Mouse (Mus musculus) bone marrow, adult 2 months (tissue): ENCODE measurements around the gene Bpnt1. TPM values are rescaled to one million over a fixed set of nuclear protein-coding genes. Genes with fewer than 3 reads are reported as not detected.

Source experiments
- H3K27ac ChIP-seq: fragments of 200-500 bp; 2 replicates; pipeline ENCODE4 v1.5.1; 2012; ENCODE audit warnings: low read depth, mild to moderate bottlenecking, control low read depth, inconsistent platforms, low read length; ENCODE audit not compliant: control insufficient read depth, poor library complexity, insufficient read depth
- H3K4me1 ChIP-seq: fragments of 200-500 bp; 2 replicates; pipeline ENCODE4 v1.6.1; 2011; ENCODE audit warnings: low read length; ENCODE audit not compliant: control insufficient read depth, insufficient read depth
- H3K4me3 ChIP-seq: fragments of 200-500 bp; replicated peaks from 2 replicates; pipeline ENCODE3; 2011; ENCODE audit warnings: mild to moderate bottlenecking, low read depth, low read length, control low read depth; ENCODE audit not compliant: control insufficient read depth
- CTCF ChIP-seq: fragments of 200-500 bp; IDR thresholded peaks from 2 replicates; pipeline ENCODE4 v1.5.1; 2011; ENCODE audit warnings: low read length, control low read depth; ENCODE audit not compliant: control insufficient read depth, insufficient read depth
- POLR2A ChIP-seq: fragments of 200-500 bp; IDR thresholded peaks from 2 replicates; pipeline ENCODE4 v1.6.1; 2011; ENCODE audit warnings: low read depth, mild to moderate bottlenecking, control low read depth, low read length, borderline replicate concordance; ENCODE audit not compliant: control insufficient read depth
- WGBS: fragments of 180-500 bp; shearing (Covaris S2); methylation state at CpG from one replicate; pipeline ENCODE4 v1.1.7; 2018; 5-methylcytosine and 5-hydroxymethylcytosine counted together
- polyA plus RNA-seq: library from polyadenylated mRNA; stranded (reverse); fragments of >200 nt; gene quantifications from 2 replicates; pipeline ENCODE4 v1.2.4, GENCODE M21; 2011; ENCODE audit warnings: low replicate concordance; ENCODE audit not compliant: missing spikeins, insufficient read depth, insufficient read length

Bpnt1 gene
- polyA plus RNA-seq, 1 experiment: 11.3 TPM

- Histone ChIP-seq H3K4me1 (no peaks in the 10 kb centered on the region), H3K27ac (no peak overlapping the region), H3K4me3 (no peak overlapping the region)
- TF ChIP-seq CTCF (no peak), POLR2A (no peak)
- WGBS: 66% methylated on average over 6 of the region's 6 CpGs
Measured at GRCm38 (mm10) chr1:185335231-185335765, 3.3 kb downstream of the Bpnt1 start.

DNA sequence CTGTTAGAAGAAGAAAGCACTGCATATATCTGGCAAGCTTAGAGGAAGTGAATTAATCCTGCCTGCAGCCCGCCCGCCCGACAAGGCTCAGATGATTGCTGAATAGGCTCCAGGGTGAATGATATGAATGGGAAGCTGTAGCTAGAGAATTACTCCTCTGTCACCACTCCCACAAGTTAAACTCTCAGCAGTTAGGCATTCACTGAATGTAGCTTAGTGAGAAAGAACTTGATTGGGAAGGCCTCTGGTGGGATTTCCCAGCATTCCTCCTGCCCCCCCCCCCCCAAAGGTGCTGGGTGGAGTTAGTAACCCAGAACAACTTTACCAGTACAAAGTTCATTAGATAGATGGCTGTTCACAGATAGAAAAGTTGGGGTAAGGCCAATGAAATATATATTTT is 4.6 kb downstream of the Bpnt1 start:
- 47% methylated on average over 3 of the region's 3 CpGs for WGBS
- TF ChIP-seq CTCF (no peak), POLR2A (no peak)
- H3K4me3 ChIP-seq: no peak overlapping the region
- no peaks in the 10 kb centered on the region for H3K4me1 ChIP-seq
- no peak overlapping the region for H3K27ac ChIP-seq

DNA sequence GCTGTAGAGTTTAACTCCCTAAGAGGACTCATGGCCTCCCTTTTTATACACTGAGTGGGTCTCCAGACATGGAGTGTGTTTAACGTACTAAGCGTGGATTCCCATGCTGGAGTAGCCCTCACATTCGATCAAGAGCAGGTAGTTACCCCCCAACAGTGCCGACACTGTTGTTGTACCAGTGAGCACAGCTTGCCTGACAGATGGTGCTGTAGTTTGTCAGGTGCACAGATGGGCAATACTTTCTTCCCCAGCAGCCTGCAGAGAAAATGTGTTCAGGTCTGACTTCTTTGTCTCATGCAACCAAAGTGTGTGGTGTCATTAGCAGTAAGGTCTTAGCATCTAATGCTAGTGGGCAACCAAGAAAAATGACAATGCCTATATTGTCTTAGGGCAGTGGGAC is 10.5 kb downstream of the Bpnt1 start:
- TF ChIP-seq POLR2A (no peak), CTCF (no peak)
- 86% methylated on average over 4 of the region's 4 CpGs for WGBS
- H3K4me1 ChIP-seq: no peaks in the 10 kb centered on the region
- no peak overlapping the region for H3K27ac ChIP-seq
- no peak overlapping the region for H3K4me3 ChIP-seq

- TF ChIP-seq POLR2A (no peak), CTCF (peak; percentile 47; the same call in 1 of the 2 replicates)
- WGBS: 89% methylated on average over 8 of the region's 8 CpGs
- H3K4me3 ChIP-seq: no peak overlapping the region
- no peaks in the 10 kb centered on the region for H3K4me1 ChIP-seq
- no peak overlapping the region for H3K27ac ChIP-seq
Measured at GRCm38 (mm10) chr1:185343422-185343821, 11.5 kb downstream of the Bpnt1 start.

GRCm38 (mm10) chr1:185346188-185346587 is 14.2 kb downstream of the Bpnt1 start:
- WGBS: 86% methylated on average over 10 of the region's 10 CpGs
- no peak overlapping the region for H3K27ac ChIP-seq
- H3K4me1 ChIP-seq: no peaks in the 10 kb centered on the region
- H3K4me3 ChIP-seq: no peak overlapping the region
- TF ChIP-seq POLR2A (no peak), CTCF (peak; percentile 34; the same call in 1 of the 2 replicates)

DNA sequence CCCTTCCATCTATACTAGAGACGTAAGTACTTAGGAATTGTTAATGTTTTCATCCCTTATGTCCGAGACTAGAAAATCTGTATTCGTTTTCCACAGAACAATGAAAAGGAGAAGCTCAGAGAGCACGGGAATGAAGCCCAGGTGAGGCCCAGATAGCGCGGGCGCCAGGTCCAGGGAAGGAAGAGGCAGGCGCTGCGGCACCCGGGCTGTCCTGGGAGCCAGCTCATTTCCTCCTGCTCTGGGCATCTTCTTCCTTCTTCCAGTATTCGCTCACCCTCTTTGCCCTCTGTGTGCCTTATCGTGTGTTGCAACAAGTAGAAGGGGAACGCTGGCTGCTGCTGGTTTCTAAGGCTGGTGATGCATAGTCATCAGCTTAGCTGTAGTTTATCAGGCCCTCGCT is 17.8 kb downstream of the Bpnt1 start:
- H3K4me1 ChIP-seq: no peaks in the 10 kb centered on the region
- TF ChIP-seq CTCF (no peak), POLR2A (no peak)
- 72% methylated on average over 14 of the region's 14 CpGs for WGBS
- no peak overlapping the region for H3K27ac ChIP-seq
- no peak overlapping the region for H3K4me3 ChIP-seq

GRCm38 (mm10) chr1:185350611-185351010 is 18.7 kb downstream of the Bpnt1 start:
- Histone ChIP-seq H3K4me3 (no peak overlapping the region), H3K4me1 (no peaks in the 10 kb centered on the region), H3K27ac (no peak overlapping the region)
- WGBS: 83% methylated on average over 4 of the region's 4 CpGs
- TF ChIP-seq POLR2A: no peak
- TF ChIP-seq CTCF: no peak

GRCm38 (mm10) chr1:185352151-185352550 is 20.2 kb downstream of the Bpnt1 start:
- TF ChIP-seq CTCF (no peak), POLR2A (no peak)
- no peak overlapping the region for H3K27ac ChIP-seq

DNA sequence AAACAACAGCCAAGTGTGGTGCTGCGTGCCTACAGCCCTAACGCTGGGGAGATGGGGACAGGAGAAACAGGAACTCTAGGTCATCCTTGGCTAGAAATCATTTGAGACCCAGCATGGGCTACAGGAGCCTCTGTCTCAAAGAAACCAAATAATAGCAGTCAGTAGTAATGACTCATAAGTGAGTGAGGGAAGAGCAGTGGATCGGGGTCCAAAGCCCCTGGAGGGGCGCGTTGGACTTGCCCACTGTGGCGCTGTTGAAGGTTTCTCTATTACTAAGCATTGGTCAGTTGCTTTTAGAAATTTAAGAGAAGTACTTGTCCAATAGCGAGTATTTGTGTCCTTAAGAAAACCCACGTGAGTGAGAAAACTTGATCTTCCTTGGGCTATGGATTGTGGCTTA is 21.4 kb downstream of the Bpnt1 start:
- Histone ChIP-seq H3K4me1 (no peaks in the 10 kb centered on the region), H3K27ac (no peak overlapping the region), H3K4me3 (no peak overlapping the region)
- 86% methylated on average over 8 of the region's 8 CpGs for WGBS
- TF ChIP-seq CTCF (no peak), POLR2A (no peak)

More at GRCm38 (mm10) chr1:185352151-185352550, 20.2 kb downstream of the Bpnt1 start:
- Histone ChIP-seq H3K4me1 (no peaks in the 10 kb centered on the region), H3K4me3 (no peak overlapping the region)
- 66% methylated on average over 12 of the region's 12 CpGs for WGBS

DNA sequence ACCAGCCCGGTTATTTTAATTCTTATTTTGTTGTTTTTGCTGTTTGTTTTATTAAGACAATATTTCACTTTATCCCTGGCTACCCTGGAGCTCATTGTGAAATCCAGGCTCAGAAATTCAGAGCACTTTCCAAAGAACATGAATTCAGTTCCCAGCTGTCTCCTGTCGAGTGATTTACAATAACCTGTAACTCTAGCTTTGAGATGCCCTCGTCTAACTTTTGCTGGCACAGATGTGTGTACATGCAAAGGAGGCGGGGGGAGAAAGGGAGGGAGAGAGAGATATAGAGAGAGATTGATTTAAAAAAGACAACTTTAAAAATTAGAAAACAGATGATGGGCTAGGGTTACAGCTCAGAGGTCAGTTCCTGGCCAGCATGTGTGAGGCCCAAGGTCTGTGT is 22.8 kb downstream of the Bpnt1 start:
- TF ChIP-seq CTCF: no peak
- TF ChIP-seq POLR2A: no peak
- no peaks in the 10 kb centered on the region for H3K4me1 ChIP-seq
- 78% methylated on average over 4 of the region's 4 CpGs for WGBS

More for the DNA sequence above, 22.8 kb downstream of the Bpnt1 start:
- H3K27ac ChIP-seq: no peak overlapping the region
- H3K4me3 ChIP-seq: no peak overlapping the region
